Mouse (Mus musculus): ENCODE results near the gene Bst2. TPM values are rescaled to one million over a fixed set of nuclear protein-coding genes. Genes with fewer than 3 reads are reported as not detected.

Gene Bst2
- polyA plus RNA-seq, 1 experiment = 17.3 TPM

- TF ChIP-seq POLR2A (IDR thresholded peaks at IDR 0.05; ENCODE audit: borderline replicate concordance, insufficient read depth, low read length) = no peak
- no peak overlapping the region for H3K27ac ChIP-seq (ENCODE audit: insufficient read depth, low read length)
- WGBS = 85% methylated on average over 7 of the region's 7 CpGs
Measured at GRCm38 (mm10) chr8:71567587-71567986, 30.3 kb upstream of the Bst2 start.

GRCm38 (mm10) chr8:71566501-71566900, 29.2 kb upstream of the Bst2 start, which contains the start of gene Nxnl1:
Gene Nxnl1, minus strand, starts transcription at chr8:71566601.
- DNase-seq = no peak
- 79% methylated on average over 3 of the region's 3 CpGs for WGBS
- Histone ChIP-seq H3K4me3 (replicated peaks; ENCODE audit: insufficient read depth, low read depth, low read length) (no peak within 1 kb of the TSS), H3K27ac (ENCODE audit: insufficient read depth, low read length) (no peak within 1 kb of the TSS), H3K27me3 (ENCODE audit: control insufficient read depth, insufficient read depth, low read length) (no peaks in the 10 kb centered on the region), H3K4me1 (ENCODE audit: control insufficient read depth, insufficient read depth, low read length) (no peaks in the 10 kb centered on the region; the same call in 1 of the 2 replicates)
- TF ChIP-seq POLR2A (IDR thresholded peaks at IDR 0.05; ENCODE audit: borderline replicate concordance, insufficient read depth, low read length) = no peak
- TF ChIP-seq CTCF (IDR thresholded peaks at IDR 0.05; ENCODE audit: borderline replicate concordance, insufficient read depth, low read depth, low read length) = no peak

More at GRCm38 (mm10) chr8:71567587-71567986, 30.3 kb upstream of the Bst2 start:
- H3K27me3 ChIP-seq (ENCODE audit: control insufficient read depth, insufficient read depth, low read length) = no peaks in the 10 kb centered on the region
- no peak overlapping the region for H3K4me3 ChIP-seq (replicated peaks; ENCODE audit: insufficient read depth, low read depth, low read length)
- DNase-seq = no peak
- H3K4me1 ChIP-seq (ENCODE audit: control insufficient read depth, insufficient read depth, low read length) = peaks cover 6% of the 10 kb centered on the region

- 90% methylated on average over 4 of the region's 4 CpGs for WGBS
- Histone ChIP-seq H3K27ac (ENCODE audit: insufficient read depth, low read length) (no peak overlapping the region), H3K4me1 (ENCODE audit: control insufficient read depth, insufficient read depth, low read length) (no peaks in the 10 kb centered on the region), H3K4me3 (replicated peaks; ENCODE audit: insufficient read depth, low read depth, low read length) (no peak overlapping the region), H3K27me3 (ENCODE audit: control insufficient read depth, insufficient read depth, low read length) (no peaks in the 10 kb centered on the region)
- no peak for TF ChIP-seq POLR2A (IDR thresholded peaks at IDR 0.05; ENCODE audit: borderline replicate concordance, insufficient read depth, low read length)
- TF ChIP-seq CTCF (IDR thresholded peaks at IDR 0.05; ENCODE audit: borderline replicate concordance, insufficient read depth, low read depth, low read length) = peak; percentile 36; the same call in 1 of the 2 replicates
- no peak for DNase-seq
Measured at GRCm38 (mm10) chr8:71563992-71564391, 26.7 kb upstream of the Bst2 start.

GRCm38 (mm10) chr8:71562751-71563150, 25.5 kb upstream of the Bst2 start:
- Histone ChIP-seq H3K4me1 (ENCODE audit: control insufficient read depth, insufficient read depth, low read length) (no peaks in the 10 kb centered on the region), H3K4me3 (replicated peaks; ENCODE audit: insufficient read depth, low read depth, low read length) (peak overlapping the region; percentile 58), H3K27ac (ENCODE audit: insufficient read depth, low read length) (no peak overlapping the region), H3K27me3 (ENCODE audit: control insufficient read depth, insufficient read depth, low read length) (peaks cover 3% of the 10 kb centered on the region; the same call in 1 of the 2 replicates)
- under 1% methylated on average over 33 of the region's 33 CpGs for WGBS
- TF ChIP-seq POLR2A (IDR thresholded peaks at IDR 0.05; ENCODE audit: borderline replicate concordance, insufficient read depth, low read length) (no peak), CTCF (IDR thresholded peaks at IDR 0.05; ENCODE audit: borderline replicate concordance, insufficient read depth, low read depth, low read length) (peak; percentile 67)
- peak; percentile 76 to 84 for DNase-seq

GRCm38 (mm10) chr8:71561401-71561800, 24.1 kb upstream of the Bst2 start:
- H3K4me3 ChIP-seq (replicated peaks; ENCODE audit: insufficient read depth, low read depth, low read length) = no peak overlapping the region
- peak; percentile 48 to 69 for DNase-seq
- WGBS = 6% methylated on average over 15 of the region's 15 CpGs

GRCm38 (mm10) chr8:71560765-71561164, 23.5 kb upstream of the Bst2 start:
- 86% methylated on average over 5 of the region's 5 CpGs for WGBS
- Histone ChIP-seq H3K27me3 (ENCODE audit: control insufficient read depth, insufficient read depth, low read length) (peaks cover 3% of the 10 kb centered on the region; the same call in 1 of the 2 replicates), H3K4me1 (ENCODE audit: control insufficient read depth, insufficient read depth, low read length) (no peaks in the 10 kb centered on the region), H3K4me3 (replicated peaks; ENCODE audit: insufficient read depth, low read depth, low read length) (no peak overlapping the region), H3K27ac (ENCODE audit: insufficient read depth, low read length) (no peak overlapping the region)
- no peak for TF ChIP-seq POLR2A (IDR thresholded peaks at IDR 0.05; ENCODE audit: borderline replicate concordance, insufficient read depth, low read length)
- TF ChIP-seq CTCF (IDR thresholded peaks at IDR 0.05; ENCODE audit: borderline replicate concordance, insufficient read depth, low read depth, low read length) = no peak
- DNase-seq = no peak

More at GRCm38 (mm10) chr8:71561401-71561800, 24.1 kb upstream of the Bst2 start:
- H3K4me1 ChIP-seq (ENCODE audit: control insufficient read depth, insufficient read depth, low read length) = no peaks in the 10 kb centered on the region
- H3K27ac ChIP-seq (ENCODE audit: insufficient read depth, low read length) = no peak overlapping the region
- peak; percentile 94 for TF ChIP-seq CTCF (IDR thresholded peaks at IDR 0.05; ENCODE audit: borderline replicate concordance, insufficient read depth, low read depth, low read length)
- no peak for TF ChIP-seq POLR2A (IDR thresholded peaks at IDR 0.05; ENCODE audit: borderline replicate concordance, insufficient read depth, low read length)
- peaks cover 3% of the 10 kb centered on the region; the same call in 1 of the 2 replicates for H3K27me3 ChIP-seq (ENCODE audit: control insufficient read depth, insufficient read depth, low read length)

GRCm38 (mm10) chr8:71560071-71560470, 22.8 kb upstream of the Bst2 start:
- Histone ChIP-seq H3K27ac (ENCODE audit: insufficient read depth, low read length) (no peak overlapping the region), H3K4me1 (ENCODE audit: control insufficient read depth, insufficient read depth, low read length) (no peaks in the 10 kb centered on the region), H3K4me3 (replicated peaks; ENCODE audit: insufficient read depth, low read depth, low read length) (no peak overlapping the region), H3K27me3 (ENCODE audit: control insufficient read depth, insufficient read depth, low read length) (peaks cover 3% of the 10 kb centered on the region; the same call in 1 of the 2 replicates)
- DNase-seq = no peak
- TF ChIP-seq CTCF (IDR thresholded peaks at IDR 0.05; ENCODE audit: borderline replicate concordance, insufficient read depth, low read depth, low read length) = no peak
- WGBS = 85% methylated on average over 3 of the region's 3 CpGs

- no peak overlapping the region for H3K27ac ChIP-seq (ENCODE audit: insufficient read depth, low read length)
- 10% methylated on average over 24 of the region's 24 CpGs for whole genome bisulfite sequencing
- TF ChIP-seq CTCF (IDR thresholded peaks at IDR 0.05; ENCODE audit: borderline replicate concordance, insufficient read depth, low read depth, low read length) (no peak), POLR2A (IDR thresholded peaks at IDR 0.05; ENCODE audit: borderline replicate concordance, insufficient read depth, low read length) (no peak)
- DNase-seq = no peak
- H3K27me3 ChIP-seq (ENCODE audit: control insufficient read depth, insufficient read depth, low read length) = peaks cover 3% of the 10 kb centered on the region; the same call in 1 of the 2 replicates
- no peaks in the 10 kb centered on the region for H3K4me1 ChIP-seq (ENCODE audit: control insufficient read depth, insufficient read depth, low read length)
- H3K4me3 ChIP-seq (replicated peaks; ENCODE audit: insufficient read depth, low read depth, low read length) = no peak overlapping the region
Measured at GRCm38 (mm10) chr8:71558958-71559690, 21.9 kb upstream of the Bst2 start.
